Mouse (Mus musculus) cortical plate, adult 2 months (tissue): Measurements from ENCODE around the gene Tspan1. TPM values are rescaled to one million over a fixed set of nuclear protein-coding genes. Genes with fewer than 3 reads are reported as not detected.

Experiments used
- H3K27ac ChIP-seq: fragments of 200-500 bp; 2 replicates; pipeline ENCODE4 v1.5.1; 2012; ENCODE audit warnings: low read length, control low read depth, inconsistent platforms; ENCODE audit not compliant: insufficient read depth
- H3K4me1 ChIP-seq: fragments of 200-500 bp; 2 replicates; pipeline ENCODE4 v1.6.1; 2011; ENCODE audit warnings: low read length; ENCODE audit not compliant: control insufficient read depth, insufficient read depth
- H3K4me3 ChIP-seq: fragments of 200-500 bp; 2 replicates; pipeline ENCODE4 v1.5.1; 2011; ENCODE audit warnings: mild to moderate bottlenecking, low read length, control low read depth; ENCODE audit not compliant: insufficient read depth
- CTCF ChIP-seq: fragments of 200-500 bp; IDR thresholded peaks from 2 replicates; pipeline ENCODE4 v1.5.1; 2011; ENCODE audit warnings: mild to moderate bottlenecking, control low read depth, low read length; ENCODE audit not compliant: insufficient read depth; ENCODE audit errors: extremely low read depth
- POLR2A ChIP-seq: fragments of 200-500 bp; IDR thresholded peaks from 2 replicates; pipeline ENCODE4 v1.6.1; 2011; ENCODE audit warnings: mild to moderate bottlenecking, low read length, control low read depth; ENCODE audit not compliant: insufficient read depth; ENCODE audit errors: extremely low read depth
- polyA plus RNA-seq: library from polyadenylated mRNA; depleted of rRNA; stranded (reverse); fragments of >200 nt; gene quantifications from 2 replicates; pipeline ENCODE4 v1.2.3, GENCODE M21; 2012

Tspan1 gene
- polyA plus RNA-seq, 1 experiment, result 0.27 TPM

GRCm38 (mm10) chr4:116151238-116151637 is 16.2 kb downstream of the Tspan1 start, which contains the start of gene Lurap1:
Gene Lurap1 (minus strand): TSS chr4:116151338.
- Histone ChIP-seq H3K4me1 (peaks cover 4% of the 10 kb centered on the region), H3K27ac (peak within 1 kb of the TSS; percentile 85), H3K4me3 (peak within 1 kb of the TSS; percentile 79)
- TF ChIP-seq CTCF (no peak), POLR2A (no peak)

GRCm38 (mm10) chr4:116150862-116151221 is 16.6 kb downstream of the Tspan1 start:
- Histone ChIP-seq H3K4me3 (peak overlapping the region; percentile 79), H3K27ac (no peak overlapping the region), H3K4me1 (peaks cover 4% of the 10 kb centered on the region)
- TF ChIP-seq POLR2A, result no peak

GRCm38 (mm10) chr4:116150156-116150861 is 17.1 kb downstream of the Tspan1 start:
- H3K27ac ChIP-seq, result peak overlapping the region; percentile 85
- H3K4me3 ChIP-seq, result peak overlapping the region; percentile 79
- no peak for TF ChIP-seq CTCF
- peak; percentile 67 for TF ChIP-seq POLR2A
- peaks cover 4% of the 10 kb centered on the region for H3K4me1 ChIP-seq

GRCm38 (mm10) chr4:116149812-116150155 is 17.6 kb downstream of the Tspan1 start:
- TF ChIP-seq CTCF (no peak), POLR2A (no peak)
- Histone ChIP-seq H3K4me3 (peak overlapping the region; percentile 79), H3K4me1 (peaks cover 4% of the 10 kb centered on the region), H3K27ac (peak overlapping the region; percentile 85)

- peak overlapping the region; percentile 88 for H3K4me3 ChIP-seq
- TF ChIP-seq POLR2A (0 out of 2 replicates have a peak, but pooled peaks have one; percentile 42), CTCF (no peak)
- H3K27ac ChIP-seq, result peak overlapping the region; percentile 56
- H3K4me1 ChIP-seq, result peaks cover 1% of the 10 kb centered on the region; the same call in 1 of the 2 replicates
Observed at GRCm38 (mm10) chr4:116143891-116144717, 23.3 kb downstream of the Tspan1 start.

- Histone ChIP-seq H3K4me1 (peaks cover 1% of the 10 kb centered on the region; the same call in 1 of the 2 replicates), H3K27ac (no peak overlapping the region), H3K4me3 (peak overlapping the region; percentile 88)
- no peak for TF ChIP-seq CTCF
- no peak for TF ChIP-seq POLR2A
Observed at GRCm38 (mm10) chr4:116143317-116143811, 24.0 kb downstream of the Tspan1 start.

- Histone ChIP-seq H3K4me1 (peaks cover 1% of the 10 kb centered on the region; the same call in 1 of the 2 replicates), H3K27ac (peak overlapping the region; percentile 35; the same call in 1 of the 2 replicates), H3K4me3 (no peak overlapping the region; the same call in 1 of the 2 replicates)
- no peak for TF ChIP-seq POLR2A
- no peak for TF ChIP-seq CTCF
Observed at GRCm38 (mm10) chr4:116142269-116142668, 25.1 kb downstream of the Tspan1 start.

- Histone ChIP-seq H3K27ac (peak overlapping the region; percentile 35; the same call in 1 of the 2 replicates), H3K4me3 (no peak overlapping the region), H3K4me1 (peaks cover 1% of the 10 kb centered on the region; the same call in 1 of the 2 replicates)
- TF ChIP-seq POLR2A (no peak), CTCF (no peak)
Observed at GRCm38 (mm10) chr4:116141736-116142135, 25.7 kb downstream of the Tspan1 start.

GRCm38 (mm10) chr4:116140801-116141574 is 26.4 kb downstream of the Tspan1 start:
- no peak overlapping the region for H3K4me3 ChIP-seq
- H3K27ac ChIP-seq, result no peak overlapping the region
- TF ChIP-seq POLR2A (no peak), CTCF (no peak)
- H3K4me1 ChIP-seq, result peaks cover 1% of the 10 kb centered on the region; the same call in 1 of the 2 replicates
